Comparison of ENCODE assay signal across 8 mouse cellular contexts in genomic region chr6:77242601-77243406, GRCm38 (mm10). TPM values are rescaled to one million over a fixed set of nuclear protein-coding genes. Genes with fewer than 3 reads are reported as not detected.
A peak's percentile ranks its signal among the peaks of the same experiment; 100 is the strongest.
DNase-seq lines count a peak whose midpoint lies in the region; ATAC-seq lines count a peak whose summit lies in the region.

Gene Lrrtm1, plus strand, starts transcription at chr6:77242689.

- peak within 1 kb of the TSS; percentile 86 for H3K27ac ChIP-seq in forebrain, embryonic 12.5 days
- H3K27ac ChIP-seq in intestine, embryonic 14.5 days (ENCODE audit: low read depth): no peak within 1 kb of the TSS

- intact Hi-C loops in left cerebral cortex, postnatal 14 days (cut with DNase I): no loop called here

- peaks cover 26% of the 10 kb centered on the region for H3K27me3 ChIP-seq in forebrain, embryonic 12.5 days
- H3K27me3 ChIP-seq in intestine, embryonic 14.5 days (replicated peaks; ENCODE audit: control insufficient read depth, insufficient read depth, low read length): peaks cover 44% of the 10 kb centered on the region

- peak within 1 kb of the TSS; percentile 93 for H3K4me2 ChIP-seq in forebrain, embryonic 12.5 days
- peak within 1 kb of the TSS; percentile 82 for H3K4me2 ChIP-seq in intestine, embryonic 14.5 days (ENCODE audit: low read length)

- H3K4me1 ChIP-seq in forebrain, embryonic 12.5 days: peaks cover 18% of the 10 kb centered on the region
- no peaks in the 10 kb centered on the region; the same call in 1 of the 2 replicates for H3K4me1 ChIP-seq in intestine, embryonic 14.5 days (replicated peaks; ENCODE audit: control insufficient read depth, insufficient read depth, low read length)

- no peaks in the 10 kb centered on the region for H3K9me3 ChIP-seq in forebrain, embryonic 12.5 days
- H3K9me3 ChIP-seq in intestine, embryonic 14.5 days (ENCODE audit: control insufficient read depth, low read length): no peaks in the 10 kb centered on the region

- ATAC-seq in cerebellum, adult (ENCODE audit: insufficient number of reproducible peaks, low FRiP score, low TSS enrichment): peak; percentile 65
- ATAC-seq in forebrain, embryonic 12.5 days (ENCODE audit: low FRiP score): peak; percentile 92
- ATAC-seq in intestine, embryonic 14.5 days (replicated peaks; ENCODE audit: low FRiP score, low TSS enrichment, low read depth): peak; percentile 73; the same call in 1 of the 2 replicates
- ATAC-seq in megakaryocyte-erythroid progenitor cell, adult 5-6 weeks (replicated peaks; ENCODE audit: low FRiP score, low TSS enrichment, poor library complexity, severe bottlenecking): no peak

- H3K36me3 ChIP-seq in forebrain, embryonic 12.5 days (replicated peaks): no peaks in the 10 kb centered on the region
- no peaks in the 10 kb centered on the region for H3K36me3 ChIP-seq in intestine, embryonic 14.5 days (ENCODE audit: control insufficient read depth, insufficient read depth, low read length)

- DNase-seq in adrenal gland, adult 18-20 months (ENCODE audit: low spot score in 2 of 2): peak; percentile 12 to 21
- DNase-seq in adrenal gland, adult 8-10 months: no peak
- peak; percentile 76 for DNase-seq in intestine, embryonic 14.5 days (ENCODE audit: low spot score)
- peak; percentile 85 to 87 for DNase-seq in left cerebral cortex, postnatal 14 days (ENCODE audit: low spot score in 2 of 2)
- peak; percentile 74 for DNase-seq in neural tube, embryonic 10.5 days (ENCODE audit: extremely low spot score, low spot score)

- peak within 1 kb of the TSS; percentile 53 for H3K4me3 ChIP-seq in forebrain, embryonic 12.5 days (replicated peaks)
- H3K4me3 ChIP-seq in intestine, embryonic 14.5 days (ENCODE audit: low read depth, low read length): peak within 1 kb of the TSS; percentile 37

- H3K9ac ChIP-seq in forebrain, embryonic 12.5 days: peak within 1 kb of the TSS; percentile 65
- peak within 1 kb of the TSS; percentile 32 for H3K9ac ChIP-seq in intestine, embryonic 14.5 days (ENCODE audit: low read length)

- WGBS in forebrain, embryonic 12.5 days: under 1% methylated on average over 53 of the region's 53 CpGs
- under 1% methylated on average over 53 of the region's 53 CpGs for WGBS in intestine, embryonic 14.5 days

RNA-seq across cellular contexts. Expression of gene Lrrtm1, which starts in this region (rescaled TPM):
- under 1 TPM; 0.29 to 0.53 TPM for total RNA-seq in adrenal gland, adult 18-20 months (2021)
- total RNA-seq in adrenal gland, adult 8-10 months (2022): under 1 TPM; 0.48 to 0.77 (median 0.58) TPM
- 16.4 and 16.8 TPM in 2 replicates for polyA plus RNA-seq in forebrain, embryonic 12.5 days (2016; fragmentation: Nextera tagmentation; extraction: Ambion mirVana)
- 5.4 and 6.5 TPM in 2 replicates for polyA plus RNA-seq in intestine, embryonic 14.5 days (2014; fragmentation: Nextera tagmentation; extraction: Ambion mirVana)
- 10 to 100 TPM; 90.0 to 91.8 TPM for total RNA-seq in left cerebral cortex, postnatal 14 days (2021)
- total RNA-seq in megakaryocyte-erythroid progenitor cell, adult 5-6 weeks (2014; fragmentation: Nextera tagmentation): not detected in 2 replicates
- not detected in 2 replicates for total RNA-seq in megakaryocyte-erythroid progenitor cell, adult 5-6 weeks (2017)

Comparison
In these comparisons a context has a peak if more than half of its experiments do, and no peak if none do; other contexts are left out.
1. RNA of gene Lrrtm1 (total RNA-seq): 90.0 to 91.8 TPM in left cerebral cortex, postnatal 14 days; 0.48 to 0.77 TPM in adrenal gland, adult 8-10 months, 0.29 to 0.53 TPM in adrenal gland, adult 18-20 months and not detected in megakaryocyte-erythroid progenitor cell, adult 5-6 weeks; every median in the first group is over 10 times any median in the second.
2. Peak in DNase-seq in adrenal gland, adult 18-20 months; RNA of the gene not detected or under 1 TPM.